In the genomic region with DNA sequence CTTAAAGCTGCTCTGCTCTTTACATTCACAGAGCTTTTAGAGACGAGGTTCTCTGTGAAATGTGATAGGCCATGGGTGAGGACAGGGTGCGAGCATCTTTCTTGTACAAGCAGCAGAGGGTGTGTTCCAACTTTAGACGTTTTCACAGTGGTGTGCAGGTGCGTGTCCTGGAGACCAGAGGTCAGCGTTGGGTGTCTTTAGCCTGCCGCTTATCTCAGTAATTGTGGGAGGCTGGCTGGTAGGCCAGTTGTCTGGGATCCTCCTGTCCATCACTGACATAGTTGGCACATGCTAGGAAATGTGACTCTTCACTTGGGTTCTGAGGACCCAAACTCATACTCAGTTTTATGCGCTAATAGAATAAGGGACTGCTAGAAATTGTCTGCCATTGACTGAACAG, we compare ENCODE assay signal across 12 mouse cellular contexts.
DNase-seq lines count a peak whose midpoint lies in the region; ATAC-seq lines count a peak whose summit lies in the region.
"Had no signal": no experiment of that assay in that cellular context is flagged by ENCODE, and none has a peak within 500 bp of the region (broad histone marks: within the 10 kb centered on the region; RNA-seq: fewer than 3 reads in every experiment).

No protein-coding gene starts in this region.

- H3K9me3 ChIP-seq in heart, embryonic 11.5 days (replicated peaks; ENCODE audit: control insufficient read depth, low read length) = no peaks in the 10 kb centered on the region
- no peaks in the 10 kb centered on the region for H3K9me3 ChIP-seq in hindbrain, embryonic 15.5 days
- H3K9me3 ChIP-seq in hindbrain, embryonic 16.5 days (ENCODE audit: control insufficient read depth, low read length) = no peaks in the 10 kb centered on the region
- no peaks in the 10 kb centered on the region for H3K9me3 ChIP-seq in midbrain, embryonic 13.5 days
- H3K9me3 ChIP-seq in midbrain, embryonic 16.5 days (replicated peaks; ENCODE audit: control insufficient read depth, low read length, poor library complexity, severe bottlenecking) = no peaks in the 10 kb centered on the region

- H3K36me3 ChIP-seq in heart, embryonic 11.5 days (ENCODE audit: control insufficient read depth, insufficient read depth, low read length) = no peaks in the 10 kb centered on the region
- H3K36me3 ChIP-seq in hindbrain, embryonic 15.5 days = no peaks in the 10 kb centered on the region
- no peaks in the 10 kb centered on the region for H3K36me3 ChIP-seq in hindbrain, embryonic 16.5 days (ENCODE audit: control insufficient read depth, insufficient read depth, low read length)
- H3K36me3 ChIP-seq in midbrain, embryonic 13.5 days = no peaks in the 10 kb centered on the region
- no peaks in the 10 kb centered on the region for H3K36me3 ChIP-seq in midbrain, embryonic 16.5 days (ENCODE audit: control insufficient read depth, insufficient read depth, low read length)

- no peak overlapping the region; the same call in 1 of the 2 replicates for H3K4me2 ChIP-seq in heart, embryonic 11.5 days
- no peak overlapping the region for H3K4me2 ChIP-seq in hindbrain, embryonic 15.5 days
- no peak overlapping the region for H3K4me2 ChIP-seq in hindbrain, embryonic 16.5 days (ENCODE audit: low read length)
- H3K4me2 ChIP-seq in midbrain, embryonic 13.5 days (replicated peaks) = no peak overlapping the region
- no peak overlapping the region for H3K4me2 ChIP-seq in midbrain, embryonic 16.5 days (ENCODE audit: low read length)

- no peaks in the 10 kb centered on the region for H3K27me3 ChIP-seq in heart, embryonic 11.5 days (ENCODE audit: control insufficient read depth, insufficient read depth, low read length)
- no peaks in the 10 kb centered on the region for H3K27me3 ChIP-seq in hindbrain, embryonic 15.5 days
- H3K27me3 ChIP-seq in hindbrain, embryonic 16.5 days (replicated peaks; ENCODE audit: control insufficient read depth, insufficient read depth, low read length) = no peaks in the 10 kb centered on the region
- no peaks in the 10 kb centered on the region for H3K27me3 ChIP-seq in midbrain, embryonic 13.5 days
- no peaks in the 10 kb centered on the region for H3K27me3 ChIP-seq in midbrain, embryonic 16.5 days (ENCODE audit: control insufficient read depth, insufficient read depth, low read depth, low read length)

- no peak for ATAC-seq in heart, embryonic 11.5 days (replicated peaks; ENCODE audit: insufficient number of reproducible peaks, low FRiP score, low TSS enrichment)
- ATAC-seq in hindbrain, embryonic 15.5 days (ENCODE audit: low FRiP score, low read depth) = no peak
- no peak for ATAC-seq in hindbrain, embryonic 16.5 days
- no peak for ATAC-seq in midbrain, embryonic 13.5 days
- ATAC-seq in midbrain, embryonic 16.5 days = no peak

- H3K9ac ChIP-seq in heart, embryonic 11.5 days (ENCODE audit: low read depth, low read length) = no peak overlapping the region
- no peak overlapping the region for H3K9ac ChIP-seq in hindbrain, embryonic 15.5 days
- H3K9ac ChIP-seq in hindbrain, embryonic 16.5 days (ENCODE audit: low read depth, low read length) = no peak overlapping the region
- no peak overlapping the region for H3K9ac ChIP-seq in midbrain, embryonic 13.5 days (replicated peaks)
- no peak overlapping the region for H3K9ac ChIP-seq in midbrain, embryonic 16.5 days (ENCODE audit: low read depth, low read length)
- H3K9ac ChIP-seq: liver, embryonic 14.5 days had no signal

- peak; percentile 92 for DNase-seq in heart, adult 11 months
- no peak for DNase-seq in ovary, postnatal 10 days (ENCODE audit: low spot score)
- DNase-seq: cerebellum, postnatal 14 days; kidney, postnatal 25 days; retina, postnatal 1 day; thymus, adult 18-20 months had no signal

- peaks cover 59% of the 10 kb centered on the region for H3K4me1 ChIP-seq in heart, embryonic 11.5 days (ENCODE audit: control insufficient read depth, insufficient read depth, low read length)
- H3K4me1 ChIP-seq in hindbrain, embryonic 15.5 days (replicated peaks) = peaks cover 51% of the 10 kb centered on the region
- H3K4me1 ChIP-seq in hindbrain, embryonic 16.5 days (ENCODE audit: control insufficient read depth, insufficient read depth, low read depth, low read length) = peaks cover 19% of the 10 kb centered on the region
- peaks cover 90% of the 10 kb centered on the region for H3K4me1 ChIP-seq in midbrain, embryonic 13.5 days (replicated peaks)
- H3K4me1 ChIP-seq in midbrain, embryonic 16.5 days (ENCODE audit: control insufficient read depth, insufficient read depth, low read length) = peaks cover 41% of the 10 kb centered on the region

- WGBS in heart, embryonic 11.5 days (ENCODE audit: insufficient replicate concordance) = 48% methylated on average over 7 of the region's 7 CpGs
- 67% methylated on average over 7 of the region's 7 CpGs for WGBS in hindbrain, embryonic 15.5 days
- WGBS in hindbrain, embryonic 16.5 days = 74% methylated on average over 7 of the region's 7 CpGs
- 65% methylated on average over 7 of the region's 7 CpGs for WGBS in midbrain, embryonic 13.5 days
- WGBS in midbrain, embryonic 16.5 days = 56% methylated on average over 7 of the region's 7 CpGs

- H3K27ac ChIP-seq in heart, embryonic 11.5 days (ENCODE audit: low read depth, low read length) = no peak overlapping the region
- 0 out of 2 replicates have a peak overlapping the region, but pooled peaks have one; percentile 2 for H3K27ac ChIP-seq in hindbrain, embryonic 15.5 days (replicated peaks)
- H3K27ac ChIP-seq in hindbrain, embryonic 16.5 days (ENCODE audit: low read depth, low read length) = no peak overlapping the region
- peak overlapping the region; percentile 75 for H3K27ac ChIP-seq in midbrain, embryonic 13.5 days
- no peak overlapping the region; the same call in 1 of the 2 replicates for H3K27ac ChIP-seq in midbrain, embryonic 16.5 days (ENCODE audit: low read length)
- H3K27ac ChIP-seq: liver, embryonic 14.5 days had no signal

- no peak overlapping the region for H3K4me3 ChIP-seq in heart, embryonic 11.5 days (ENCODE audit: low read depth, low read length)
- no peak overlapping the region for H3K4me3 ChIP-seq in hindbrain, embryonic 15.5 days
- H3K4me3 ChIP-seq in hindbrain, embryonic 16.5 days (ENCODE audit: low read length) = no peak overlapping the region
- no peak overlapping the region for H3K4me3 ChIP-seq in midbrain, embryonic 13.5 days (replicated peaks)
- H3K4me3 ChIP-seq in midbrain, embryonic 16.5 days (ENCODE audit: low read depth, low read length) = no peak overlapping the region

Comparison
In these comparisons a context has a peak if more than half of its experiments do, and no peak if none do; other contexts are left out.
1. H3K27ac ChIP-seq: peak in hindbrain, embryonic 15.5 days (single experiment) and midbrain, embryonic 13.5 days (single experiment); none in heart, embryonic 11.5 days (single experiment), hindbrain, embryonic 16.5 days (single experiment) and midbrain, embryonic 16.5 days (single experiment).